Mouse (Mus musculus) stomach, postnatal 0 days (tissue): Measurements from ENCODE around the gene Agfg2.

Experiments
- CTCF ChIP-seq: IDR thresholded peaks from 2 replicates; pipeline ENCODE4 v1.5.1; 2016; ENCODE audit warnings: antibody characterized with exemption, low read depth, mild to moderate bottlenecking, moderate library complexity
- EP300 ChIP-seq: optimal IDR thresholded peaks from 2 replicates; pipeline ENCODE3; 2016; ENCODE audit warnings: antibody characterized with exemption

DNA sequence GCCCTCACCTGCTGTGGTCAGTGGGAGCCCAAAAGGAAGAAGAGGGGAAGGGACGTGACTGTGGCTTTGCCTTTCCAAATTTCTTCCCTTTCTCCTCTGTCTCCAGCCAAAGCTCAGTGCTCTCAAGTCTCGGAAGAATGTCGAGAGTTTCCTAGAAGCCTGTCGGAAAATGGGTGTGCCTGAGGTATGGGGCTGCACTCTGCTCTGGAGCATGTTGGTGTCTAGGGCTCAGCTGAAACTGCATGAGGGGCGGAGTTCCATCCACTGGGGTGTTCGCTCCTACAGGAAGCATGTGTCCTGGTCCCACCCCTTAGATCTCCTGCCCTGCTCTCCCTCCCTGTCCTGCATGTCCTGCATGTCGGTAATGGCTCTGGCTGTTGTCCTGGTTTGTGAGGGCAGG is 45.1 kb downstream of the Agfg2 start:
- TF ChIP-seq CTCF (no peak), EP300 (no peak)
